Mouse (Mus musculus) stomach, embryonic 14.5 days (tissue): ENCODE results near the gene Cyp8b1. TPM values are rescaled to one million over a fixed set of nuclear protein-coding genes. Genes with fewer than 3 reads are reported as not detected.

Experiments used
- ATAC-seq: fragments of 200-750 bp; cut with Nextera tagmentation; 2 replicates; pipeline ENCODE4 v1.8.0; 2017; ENCODE audit warnings: low read depth, moderate TSS enrichment; ENCODE audit not compliant: insufficient number of reproducible peaks, insufficient read depth, low FRiP score
- H3K27ac ChIP-seq: fragments of 300-500 bp; sonication (generic); 2 replicates; pipeline ENCODE4 v1.5.1; 2014; ENCODE audit warnings: mild to moderate bottlenecking, low read length, moderate library complexity, mixed read lengths
- H3K27me3 ChIP-seq: fragments of 300-500 bp; sonication (generic); 2 replicates; pipeline ENCODE4 v1.6.1; 2014; ENCODE audit warnings: low read length, control low read depth, mixed read lengths; ENCODE audit not compliant: control insufficient read depth, insufficient read depth
- H3K36me3 ChIP-seq: fragments of 300-500 bp; sonication (generic); 2 replicates; pipeline ENCODE4 v1.6.1; 2014; ENCODE audit warnings: mild to moderate bottlenecking, control low read depth, low read length, moderate library complexity, mixed read lengths; ENCODE audit not compliant: control insufficient read depth, insufficient read depth
- H3K4me1 ChIP-seq: fragments of 300-500 bp; sonication (generic); 2 replicates; pipeline ENCODE4 v1.6.1; 2014; ENCODE audit warnings: low read length, control low read depth, mixed read lengths; ENCODE audit not compliant: control insufficient read depth, insufficient read depth
- H3K4me2 ChIP-seq: fragments of 300-500 bp; sonication (generic); replicated peaks from 2 replicates; pipeline ENCODE4 v1.6.1; 2014; ENCODE audit warnings: low read depth, low read length, control low read depth
- H3K4me3 ChIP-seq: fragments of 300-500 bp; sonication (generic); 2 replicates; pipeline ENCODE4 v1.5.1; 2014; ENCODE audit warnings: low read depth, low read length, control low read depth
- H3K9ac ChIP-seq: fragments of 300-500 bp; sonication (generic); replicated peaks from 2 replicates; pipeline ENCODE4 v1.6.1; 2014; ENCODE audit warnings: low read depth, mild to moderate bottlenecking, control low read depth, low read length, moderate library complexity, mixed read lengths
- H3K9me3 ChIP-seq: fragments of 300-500 bp; sonication (generic); 2 replicates; pipeline ENCODE4 v1.6.1; 2016; ENCODE audit warnings: low read depth, low read length, control low read depth; ENCODE audit not compliant: control insufficient read depth
- WGBS: fragments of 180-500 bp; shearing (Covaris S2); extraction: QIAGEN DNeasy Blood & Tissue Kit; methylation state at CpG from one replicate; pipeline ENCODE4 v1.1.7; 2014; 5-methylcytosine and 5-hydroxymethylcytosine counted together
- polyA plus RNA-seq: library from polyadenylated mRNA; unstranded; fragments of >200 nt; fragmentation: Nextera tagmentation; extraction: Ambion mirVana; gene quantifications from 2 replicates; pipeline ENCODE4 v1.2.1, GENCODE M21; 2014

Gene Cyp8b1
- polyA plus RNA-seq, 1 experiment from 2014 or later = not detected

DNA sequence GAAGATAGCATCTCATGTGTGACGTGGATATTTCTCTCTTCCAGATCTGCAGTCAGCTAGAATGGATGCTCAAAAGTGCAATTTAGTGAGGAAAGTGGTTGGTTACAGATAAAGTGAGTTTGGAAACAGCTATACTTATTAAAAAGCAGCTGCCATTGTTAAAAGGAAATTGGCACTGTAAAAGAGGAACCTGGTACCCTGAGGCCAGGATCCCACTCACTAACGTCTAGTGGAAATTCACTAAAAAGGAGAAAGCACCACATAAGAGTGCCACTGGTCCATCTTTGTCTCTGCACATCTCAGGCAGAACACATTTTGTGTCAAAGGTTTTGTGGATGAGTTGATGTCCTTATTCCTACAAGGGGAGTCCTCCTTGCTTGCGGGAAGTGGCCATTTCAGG is 27.5 kb upstream of the Cyp8b1 start:
- 83% methylated on average over 3 of the region's 3 CpGs for WGBS
- H3K36me3 ChIP-seq = no peaks in the 10 kb centered on the region
- no peak overlapping the region for H3K4me3 ChIP-seq
- no peak overlapping the region for H3K9ac ChIP-seq
- no peak overlapping the region for H3K4me2 ChIP-seq
- no peaks in the 10 kb centered on the region for H3K27me3 ChIP-seq
- no peaks in the 10 kb centered on the region for H3K4me1 ChIP-seq
- H3K9me3 ChIP-seq = no peaks in the 10 kb centered on the region
- ATAC-seq = no peak
- H3K27ac ChIP-seq = no peak overlapping the region

DNA sequence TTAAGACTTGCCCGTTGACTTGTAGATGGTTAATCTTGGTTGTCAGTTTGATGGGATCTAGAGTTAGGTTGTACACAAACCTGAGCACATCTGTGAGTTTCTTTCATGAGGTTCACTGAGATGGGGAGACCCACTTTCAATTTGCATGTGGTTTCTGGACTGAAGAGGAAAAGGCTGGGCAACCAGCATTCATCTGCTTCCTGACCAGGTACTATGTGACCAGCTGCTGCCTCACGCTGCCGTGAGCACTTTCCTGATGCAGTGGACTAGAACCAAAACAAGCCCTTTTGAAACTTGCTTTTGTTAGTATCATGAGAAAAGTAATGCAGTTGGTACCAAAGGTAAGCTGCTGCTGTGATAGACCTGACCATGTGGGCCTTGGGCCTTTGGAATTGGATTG is 26.9 kb upstream of the Cyp8b1 start:
- Histone ChIP-seq H3K9me3 (no peaks in the 10 kb centered on the region), H3K36me3 (no peaks in the 10 kb centered on the region), H3K4me3 (no peak overlapping the region), H3K4me2 (no peak overlapping the region), H3K9ac (no peak overlapping the region), H3K27me3 (no peaks in the 10 kb centered on the region), H3K4me1 (no peaks in the 10 kb centered on the region), H3K27ac (no peak overlapping the region)
- no peak for ATAC-seq
- 93% methylated on average over 3 of the region's 3 CpGs for WGBS

DNA sequence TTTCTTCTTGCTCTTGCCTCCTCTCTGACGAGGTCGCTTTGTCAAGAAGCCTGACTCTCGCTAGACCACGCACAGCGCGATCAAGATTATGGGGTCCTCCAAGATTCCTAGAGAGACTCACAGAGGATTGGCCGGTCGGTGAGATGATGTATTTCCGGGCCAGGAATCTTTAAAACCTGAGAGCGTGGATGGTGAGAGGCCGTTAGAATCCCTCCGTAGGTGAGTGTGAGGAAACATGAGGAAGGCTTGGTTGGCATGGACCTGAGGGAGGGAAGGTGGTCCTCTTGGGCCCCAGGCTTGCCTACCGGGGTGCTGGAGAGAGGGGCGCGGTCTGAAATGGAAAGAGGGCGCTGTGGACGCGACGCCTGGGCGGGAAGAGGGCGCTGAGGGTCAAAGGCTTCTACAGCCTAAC is 21.8 kb upstream of the Cyp8b1 start:
- peak; percentile 63 for ATAC-seq
- WGBS = 49% methylated on average over 21 of the region's 21 CpGs
- H3K27ac ChIP-seq = no peak overlapping the region; the same call in 1 of the 2 replicates

DNA sequence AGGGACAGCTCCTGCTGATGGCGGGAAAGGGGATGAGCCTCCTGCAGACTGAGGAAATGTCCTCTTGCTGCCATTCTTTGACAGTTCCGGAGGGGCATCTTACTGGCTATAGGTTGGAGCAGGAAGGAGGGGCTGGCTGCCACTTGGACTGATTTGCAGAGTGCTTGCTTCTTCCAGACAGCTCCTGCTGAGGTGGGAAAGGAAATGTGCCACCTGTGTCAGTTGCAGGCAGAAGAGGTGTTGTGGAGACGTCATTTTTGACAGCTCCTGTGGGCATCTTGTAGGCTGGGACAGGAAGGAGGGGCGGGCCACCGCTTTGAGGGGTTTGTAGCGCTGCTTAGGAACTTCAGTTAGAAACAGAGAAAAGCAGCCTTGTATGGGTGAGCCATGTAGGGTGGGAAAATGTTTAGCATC is 21.4 kb upstream of the Cyp8b1 start:
- Histone ChIP-seq H3K4me3 (peak overlapping the region; percentile 37), H3K36me3 (no peaks in the 10 kb centered on the region), H3K27ac (no peak overlapping the region), H3K9ac (0 out of 2 replicates have a peak overlapping the region, but pooled peaks have one; percentile 25), H3K9me3 (no peaks in the 10 kb centered on the region), H3K4me1 (no peaks in the 10 kb centered on the region), H3K27me3 (no peaks in the 10 kb centered on the region), H3K4me2 (peak overlapping the region; percentile 37)
- WGBS = 53% methylated on average over 6 of the region's 6 CpGs
- no peak for ATAC-seq

More for the DNA sequence above, 21.8 kb upstream of the Cyp8b1 start:
- H3K36me3 ChIP-seq = no peaks in the 10 kb centered on the region
- no peaks in the 10 kb centered on the region for H3K27me3 ChIP-seq
- H3K9me3 ChIP-seq = no peaks in the 10 kb centered on the region
- peak overlapping the region; percentile 37 for H3K4me3 ChIP-seq
- H3K4me2 ChIP-seq = peak overlapping the region; percentile 37
- no peaks in the 10 kb centered on the region for H3K4me1 ChIP-seq
- 0 out of 2 replicates have a peak overlapping the region, but pooled peaks have one; percentile 25 for H3K9ac ChIP-seq

DNA sequence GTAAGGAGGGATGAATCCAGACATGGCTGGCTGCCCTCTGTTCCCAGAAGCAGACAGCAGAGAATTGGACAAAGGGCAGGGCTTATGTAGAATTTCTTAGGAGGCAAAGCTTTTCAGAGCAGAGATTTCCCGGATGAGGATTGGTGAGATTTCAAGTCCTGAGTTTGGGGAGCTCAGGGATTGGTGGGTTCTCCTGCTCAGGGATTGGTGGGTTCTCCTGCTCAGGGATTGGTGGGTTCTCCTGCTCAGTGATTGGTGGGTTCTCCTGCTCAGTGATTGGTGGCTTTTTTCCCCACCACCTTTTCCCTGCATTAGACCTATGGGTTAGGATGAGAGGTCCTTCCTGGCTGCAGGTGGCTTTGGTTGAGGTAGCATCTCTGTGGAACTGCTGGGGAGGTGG is 20.8 kb upstream of the Cyp8b1 start:
- 76% methylated on average over 1 of the region's 1 CpGs for WGBS

DNA sequence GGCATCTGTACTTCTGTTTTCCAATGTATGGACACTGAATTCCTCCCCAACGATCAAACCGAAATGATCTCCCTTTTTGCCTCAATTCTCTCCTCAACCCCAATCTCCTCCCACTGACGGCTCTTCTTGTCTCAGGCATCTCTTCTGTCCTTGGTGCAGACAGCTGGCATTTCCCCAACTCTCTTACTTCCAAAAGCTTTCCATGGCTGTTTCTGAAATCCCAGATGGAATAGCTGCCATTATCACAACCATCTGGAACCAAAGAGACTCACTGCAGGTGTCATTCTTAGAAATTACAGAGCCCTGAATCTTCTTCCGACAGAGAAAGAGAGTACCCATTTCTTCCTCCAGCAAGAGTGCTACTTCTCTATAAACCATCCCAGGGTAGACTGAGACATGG is 18.8 kb upstream of the Cyp8b1 start:
- Histone ChIP-seq H3K9me3 (no peaks in the 10 kb centered on the region), H3K4me2 (no peak overlapping the region), H3K4me3 (no peak overlapping the region), H3K27ac (no peak overlapping the region), H3K36me3 (no peaks in the 10 kb centered on the region), H3K9ac (no peak overlapping the region), H3K27me3 (no peaks in the 10 kb centered on the region), H3K4me1 (no peaks in the 10 kb centered on the region)
- no peak for ATAC-seq
- 83% methylated on average over 4 of the region's 4 CpGs for WGBS

More for the DNA sequence above, 20.8 kb upstream of the Cyp8b1 start:
- Histone ChIP-seq H3K9me3 (no peaks in the 10 kb centered on the region), H3K4me1 (no peaks in the 10 kb centered on the region), H3K27me3 (no peaks in the 10 kb centered on the region), H3K36me3 (no peaks in the 10 kb centered on the region), H3K4me2 (no peak overlapping the region), H3K27ac (no peak overlapping the region), H3K9ac (no peak overlapping the region), H3K4me3 (no peak overlapping the region)
- ATAC-seq = no peak

DNA sequence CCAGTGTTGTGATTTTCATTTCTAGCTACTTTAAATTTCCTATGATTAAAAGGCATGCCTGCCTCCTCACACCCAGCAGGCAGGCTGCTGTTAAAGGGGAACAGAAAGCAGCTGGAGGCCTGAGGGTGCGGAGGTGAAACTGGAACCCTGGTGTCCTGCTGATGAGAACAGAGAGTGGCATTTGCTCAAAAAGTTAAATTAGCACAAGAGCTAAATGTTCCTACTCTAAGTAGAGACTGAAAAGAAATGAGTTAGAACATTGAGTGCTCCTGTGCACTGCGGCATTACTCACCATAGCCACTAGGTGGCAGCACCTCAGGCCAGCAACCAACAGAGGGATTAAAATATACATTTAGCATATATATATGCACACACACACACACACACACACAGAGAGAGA is 12.4 kb upstream of the Cyp8b1 start:
- no peak for ATAC-seq
- no peak overlapping the region for H3K4me3 ChIP-seq
- H3K36me3 ChIP-seq = no peaks in the 10 kb centered on the region
- H3K4me2 ChIP-seq = no peak overlapping the region
- WGBS = 28% methylated on average over 2 of the region's 2 CpGs
- no peaks in the 10 kb centered on the region for H3K27me3 ChIP-seq
- no peaks in the 10 kb centered on the region for H3K9me3 ChIP-seq
- H3K4me1 ChIP-seq = no peaks in the 10 kb centered on the region
- no peak overlapping the region for H3K9ac ChIP-seq
- H3K27ac ChIP-seq = no peak overlapping the region

DNA sequence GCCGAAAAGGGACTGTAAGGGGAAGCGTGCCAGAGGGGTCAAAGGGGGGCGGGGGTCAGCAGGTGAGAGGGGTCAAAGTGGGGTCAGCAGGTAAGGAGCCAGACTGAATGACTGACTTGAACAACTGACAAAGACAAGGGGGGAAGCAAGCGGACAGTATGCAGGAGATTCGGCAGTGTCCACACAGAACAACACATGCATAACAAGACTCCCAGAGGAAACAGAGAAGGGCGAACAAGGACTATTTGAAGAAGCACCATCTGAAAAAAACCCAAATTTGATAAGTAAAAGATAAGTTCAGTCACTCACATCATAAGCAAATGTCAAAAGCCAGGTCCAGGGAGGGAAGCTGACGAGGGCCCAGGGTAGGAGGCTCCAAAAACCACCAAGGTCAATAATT is 11.6 kb upstream of the Cyp8b1 start:
- H3K36me3 ChIP-seq = no peaks in the 10 kb centered on the region
- 74% methylated on average over 7 of the region's 7 CpGs for WGBS
- no peak overlapping the region for H3K27ac ChIP-seq
- no peak overlapping the region for H3K9ac ChIP-seq
- no peak overlapping the region for H3K4me2 ChIP-seq
- H3K4me1 ChIP-seq = no peaks in the 10 kb centered on the region
- H3K4me3 ChIP-seq = no peak overlapping the region
- H3K27me3 ChIP-seq = no peaks in the 10 kb centered on the region
- no peak for ATAC-seq
- H3K9me3 ChIP-seq = no peaks in the 10 kb centered on the region

DNA sequence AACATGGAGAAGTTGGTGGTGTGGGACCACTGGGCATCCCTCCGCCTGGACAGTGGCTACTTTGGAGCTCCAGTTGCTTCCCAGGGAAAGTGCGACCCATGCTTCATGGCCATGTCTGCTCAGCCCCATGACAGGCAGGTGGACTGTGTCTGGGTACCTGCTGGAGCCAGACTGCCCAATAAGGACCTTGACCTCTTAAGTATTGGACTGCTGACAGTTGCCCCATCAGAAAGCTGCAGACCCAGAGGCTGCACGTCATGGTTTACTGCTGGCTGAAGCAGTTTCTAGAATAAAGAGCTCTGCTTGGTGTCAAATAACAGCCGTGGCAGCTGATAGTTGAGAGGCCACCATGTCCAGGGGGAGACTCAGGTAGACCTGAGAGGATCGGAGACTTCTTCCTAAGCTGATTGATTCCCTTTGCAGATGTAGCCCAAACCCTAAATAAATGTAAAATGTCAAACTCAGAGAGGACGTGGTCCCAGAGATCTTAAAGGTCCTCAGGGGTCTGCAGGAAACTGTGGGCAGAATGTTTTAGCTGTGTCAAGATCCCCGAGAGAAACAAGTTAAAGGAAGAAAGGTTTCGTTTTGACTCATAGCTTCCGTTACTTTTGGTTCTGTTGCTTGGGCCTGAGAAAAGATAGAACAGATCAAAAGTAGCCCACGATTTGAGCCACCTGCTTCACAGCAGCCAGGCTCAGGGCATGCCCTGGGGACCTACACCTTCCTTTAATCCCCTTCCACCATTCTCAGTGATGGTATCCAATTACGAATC is 10.7 kb upstream of the Cyp8b1 start:
- H3K4me2 ChIP-seq = no peak overlapping the region
- H3K36me3 ChIP-seq = no peaks in the 10 kb centered on the region
- H3K9ac ChIP-seq = no peak overlapping the region
- no peaks in the 10 kb centered on the region for H3K27me3 ChIP-seq
- no peak for ATAC-seq
- no peak overlapping the region for H3K27ac ChIP-seq
- H3K4me3 ChIP-seq = no peak overlapping the region
- no peaks in the 10 kb centered on the region for H3K4me1 ChIP-seq
- H3K9me3 ChIP-seq = no peaks in the 10 kb centered on the region
- 43% methylated on average over 11 of the region's 11 CpGs for WGBS
